Mouse (Mus musculus): Measurements from ENCODE around the gene Hamp2. TPM values are rescaled to one million over a fixed set of nuclear protein-coding genes. Genes with fewer than 3 reads are reported as not detected.
"Not testable (repeated sequence)": the region's sequence is repeated elsewhere in the genome, so short reads cannot be mapped to it uniquely, and the experiment has no call there.

Gene Hamp2
- polyA plus RNA-seq, 1 experiment = not detected

DNA sequence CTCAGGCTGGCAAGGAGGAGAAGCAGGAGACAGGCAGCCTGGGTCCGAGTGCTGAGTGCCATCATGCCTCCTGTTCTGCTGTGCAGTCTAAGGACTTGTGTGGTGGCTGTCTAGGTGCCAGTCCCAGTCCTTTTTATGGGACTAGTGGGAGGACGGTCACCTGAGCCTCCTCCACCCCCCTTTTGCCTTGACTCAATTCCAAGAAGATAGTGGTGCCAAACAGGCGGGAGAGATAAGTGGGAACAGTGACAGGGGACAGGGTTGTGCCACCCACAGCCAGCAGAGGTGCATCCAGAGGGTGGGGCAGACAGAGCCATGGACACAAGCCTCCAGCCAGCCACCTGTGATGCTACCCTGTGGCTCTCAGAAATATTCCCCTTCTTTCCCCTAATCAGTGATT, 410 bp downstream of the Hamp2 start:
- no peaks in the 10 kb centered on the region for H3K36me3 ChIP-seq (replicated peaks; ENCODE audit: low read length)
- H3K4me1 ChIP-seq = peaks cover 7% of the 10 kb centered on the region; the same call in 1 of the 2 replicates
- peaks cover 11% of the 10 kb centered on the region for H3K27me3 ChIP-seq (replicated peaks)
- TF ChIP-seq FLI1 (IDR thresholded peaks at IDR 0.05; ENCODE audit: low read length) (no peak), GATA1 (IDR thresholded peaks at IDR 0.05; ENCODE audit: borderline replicate concordance, low read length) (no peak)
- H3K4me3 ChIP-seq (replicated peaks) = no peak overlapping the region
- no peaks in the 10 kb centered on the region for H3K9me3 ChIP-seq

DNA sequence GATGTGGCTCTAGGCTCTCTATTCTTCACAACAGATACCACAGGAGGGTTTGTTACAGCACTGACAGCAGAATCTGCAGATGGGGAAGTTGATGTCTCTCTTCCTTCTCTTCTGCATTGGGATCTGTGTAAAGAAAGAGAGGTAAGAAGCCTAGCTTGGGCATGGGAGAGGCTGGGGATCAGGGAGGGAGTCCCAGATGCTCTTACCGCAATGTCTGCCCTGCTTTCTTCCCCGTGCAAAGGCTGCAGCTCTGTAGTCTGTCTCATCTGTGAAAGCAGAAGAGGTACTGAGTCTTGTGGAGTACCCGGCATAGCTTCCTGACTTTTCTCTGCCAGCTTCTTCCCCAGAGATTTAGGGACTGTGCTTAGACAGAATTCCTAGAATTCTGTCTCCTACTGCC, 2.0 kb downstream of the Hamp2 start:
- H3K27me3 ChIP-seq (replicated peaks) = peaks cover 17% of the 10 kb centered on the region
- not testable (repeated sequence) for H3K36me3 ChIP-seq (replicated peaks; ENCODE audit: low read length); H3K4me3 ChIP-seq (replicated peaks); H3K9me3 ChIP-seq; H3K4me1 ChIP-seq

DNA sequence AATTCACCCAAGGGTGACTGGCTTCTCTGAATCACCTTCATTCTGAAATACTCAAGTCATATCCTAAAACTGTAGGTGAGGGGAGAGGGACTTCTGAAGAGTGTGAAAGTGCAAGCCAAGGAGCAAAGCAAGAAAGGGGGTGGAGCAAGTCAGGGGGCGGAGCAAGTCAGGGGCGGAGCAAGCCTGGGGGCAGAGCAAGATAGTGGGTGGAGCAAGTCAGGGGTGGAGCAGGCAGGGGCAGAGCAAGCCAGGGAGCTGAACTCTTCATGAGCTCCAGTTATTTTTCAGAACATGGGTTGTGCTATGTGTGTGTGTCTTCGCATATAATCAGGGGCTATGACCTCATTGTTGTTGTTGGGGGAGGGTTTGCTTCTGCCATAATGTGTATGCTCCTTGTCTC, 4.3 kb downstream of the Hamp2 start:
- Histone ChIP-seq H3K4me3 (replicated peaks) (no peak overlapping the region), H3K9me3 (no peaks in the 10 kb centered on the region), H3K36me3 (replicated peaks; ENCODE audit: low read length) (no peaks in the 10 kb centered on the region), H3K4me1 (peaks cover 10% of the 10 kb centered on the region), H3K27me3 (replicated peaks) (peaks cover 34% of the 10 kb centered on the region)
- TF ChIP-seq GATA1 (IDR thresholded peaks at IDR 0.05; ENCODE audit: borderline replicate concordance, low read length) (no peak), FLI1 (IDR thresholded peaks at IDR 0.05; ENCODE audit: low read length) (no peak)

DNA sequence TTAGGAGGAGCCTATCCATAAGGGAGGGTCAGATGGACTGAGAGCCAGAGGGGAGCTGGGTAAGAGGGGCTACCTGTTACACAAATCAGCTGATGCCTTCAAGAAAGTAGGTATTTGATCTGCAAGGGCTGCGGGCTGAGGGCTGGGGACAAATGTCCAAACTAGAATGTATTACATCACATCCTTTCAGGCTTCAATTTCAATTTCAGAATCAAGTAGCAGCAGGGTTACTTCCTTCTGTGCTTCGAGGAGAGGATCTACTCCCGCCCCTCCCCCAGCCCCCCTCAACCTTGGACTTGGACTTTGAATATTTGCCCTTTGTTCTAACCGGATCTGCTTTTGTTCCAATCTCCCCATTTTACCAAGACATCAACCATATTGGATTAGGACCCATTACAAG, 7.3 kb downstream of the Hamp2 start:
- Histone ChIP-seq H3K36me3 (replicated peaks; ENCODE audit: low read length) (no peaks in the 10 kb centered on the region), H3K27me3 (replicated peaks) (peaks cover 58% of the 10 kb centered on the region), H3K4me3 (replicated peaks) (no peak overlapping the region), H3K9me3 (no peaks in the 10 kb centered on the region), H3K4me1 (peaks cover 10% of the 10 kb centered on the region)
- no peak for TF ChIP-seq FLI1 (IDR thresholded peaks at IDR 0.05; ENCODE audit: low read length)

DNA sequence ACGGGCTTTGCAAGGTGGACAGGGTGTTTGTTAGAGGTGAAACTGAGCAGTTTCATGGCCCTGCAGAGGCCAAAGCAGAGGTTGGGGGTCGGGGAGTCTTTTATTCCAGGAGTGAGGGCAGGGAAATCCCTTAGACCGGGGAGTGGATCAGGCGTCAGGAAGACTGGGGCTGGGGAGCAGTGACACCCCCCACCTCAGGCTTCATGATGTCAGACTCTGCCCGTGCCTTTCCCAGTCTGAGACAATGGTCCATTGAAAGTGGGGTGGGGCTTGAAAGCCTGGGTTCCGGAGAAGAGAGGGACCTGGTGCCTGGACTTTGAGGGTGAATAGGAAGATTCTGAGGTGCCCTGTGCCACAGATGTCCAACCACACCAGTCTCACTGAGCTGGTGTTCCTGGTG, 7.8 kb downstream of the Hamp2 start:
- Histone ChIP-seq H3K27me3 (replicated peaks) (peaks cover 60% of the 10 kb centered on the region), H3K9me3 (no peaks in the 10 kb centered on the region), H3K4me3 (replicated peaks) (no peak overlapping the region), H3K36me3 (replicated peaks; ENCODE audit: low read length) (no peaks in the 10 kb centered on the region), H3K4me1 (peaks cover 10% of the 10 kb centered on the region)
- TF ChIP-seq FLI1 (IDR thresholded peaks at IDR 0.05; ENCODE audit: low read length) = no peak
- TF ChIP-seq GATA1 (IDR thresholded peaks at IDR 0.05; ENCODE audit: borderline replicate concordance, low read length) = no peak

DNA sequence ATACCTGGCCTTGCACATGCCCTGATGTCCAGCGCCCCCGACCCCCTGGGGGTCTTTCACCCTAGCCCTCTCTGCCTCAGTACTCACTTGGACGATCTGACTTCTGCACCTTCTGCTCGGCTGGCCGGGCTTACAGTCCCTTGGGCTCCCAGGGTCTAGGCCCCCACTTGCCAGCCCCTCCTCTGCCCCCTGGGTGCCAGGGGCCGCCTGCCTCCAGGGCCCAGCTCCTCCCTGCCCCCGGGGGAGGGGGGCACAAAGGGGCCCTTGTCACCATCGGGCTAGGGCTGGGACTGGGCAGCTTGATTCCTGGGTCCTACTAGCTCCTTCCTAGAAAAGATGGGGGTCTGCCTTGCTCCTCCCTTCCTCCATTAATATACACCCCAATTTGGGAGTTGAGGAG, 9.7 kb downstream of the Hamp2 start, which contains the start of gene Mag:
Gene Mag, minus strand, starts transcription at position 142 of the 400 bp plus-strand sequence.
- Histone ChIP-seq H3K9me3 (no peaks in the 10 kb centered on the region), H3K36me3 (replicated peaks; ENCODE audit: low read length) (no peaks in the 10 kb centered on the region), H3K4me3 (replicated peaks) (peak within 1 kb of the TSS; percentile 18), H3K27me3 (replicated peaks) (peaks cover 72% of the 10 kb centered on the region), H3K4me1 (peaks cover 10% of the 10 kb centered on the region)
- TF ChIP-seq GATA1 (IDR thresholded peaks at IDR 0.05; ENCODE audit: borderline replicate concordance, low read length) (no peak), FLI1 (IDR thresholded peaks at IDR 0.05; ENCODE audit: low read length) (no peak)

DNA sequence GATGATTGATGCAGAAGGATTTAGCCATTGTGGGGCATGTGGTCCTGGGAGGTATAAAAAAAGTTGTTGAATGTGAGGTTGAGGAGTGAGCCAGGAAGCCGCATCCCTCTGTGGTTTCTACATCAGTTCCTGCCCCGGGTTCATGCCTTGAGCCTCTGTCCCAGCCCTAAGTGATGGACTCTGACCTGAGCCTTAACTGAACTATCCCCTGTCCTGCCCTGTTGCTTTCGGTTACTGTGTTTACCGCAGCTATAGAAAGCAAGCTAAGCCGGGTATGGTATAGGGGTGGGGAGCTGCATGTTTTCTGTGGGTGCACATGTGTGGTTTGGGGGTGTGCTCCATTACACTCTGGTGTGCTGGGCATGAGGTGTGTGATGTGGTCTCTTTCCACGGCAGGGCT, 14.7 kb downstream of the Hamp2 start:
- TF ChIP-seq FLI1 (IDR thresholded peaks at IDR 0.05; ENCODE audit: low read length) (no peak), GATA1 (IDR thresholded peaks at IDR 0.05; ENCODE audit: borderline replicate concordance, low read length) (no peak)

DNA sequence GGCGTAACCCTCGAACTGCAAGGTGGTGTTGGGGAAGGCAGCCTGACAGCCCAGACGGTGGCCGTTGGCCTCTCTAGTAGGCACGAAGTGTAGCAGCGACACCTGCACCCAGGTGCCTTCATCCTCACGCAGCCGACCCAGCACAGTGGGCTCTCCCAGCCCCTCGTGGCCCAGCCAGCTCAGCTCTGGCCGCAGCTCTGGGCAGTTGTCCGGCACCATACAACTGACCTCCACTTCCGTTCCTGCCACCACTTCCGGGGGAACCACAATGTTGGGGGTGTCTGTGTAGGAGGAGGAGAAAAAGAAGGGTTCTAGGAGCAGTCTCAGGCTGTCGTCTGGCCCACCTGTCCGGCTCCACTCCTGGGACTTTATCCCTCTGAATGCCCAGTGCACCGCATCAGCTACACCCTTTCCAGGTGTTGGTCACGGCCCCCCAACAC, 15.5 kb downstream of the Hamp2 start:
- no peaks in the 10 kb centered on the region for H3K9me3 ChIP-seq
- peak overlapping the region; percentile 86 for H3K4me3 ChIP-seq (replicated peaks)
- H3K36me3 ChIP-seq (replicated peaks; ENCODE audit: low read length) = no peaks in the 10 kb centered on the region
- TF ChIP-seq FLI1 (IDR thresholded peaks at IDR 0.05; ENCODE audit: low read length) = no peak
- TF ChIP-seq GATA1 (IDR thresholded peaks at IDR 0.05; ENCODE audit: borderline replicate concordance, low read length) = no peak
- H3K27me3 ChIP-seq (replicated peaks) = peaks cover 72% of the 10 kb centered on the region
- H3K4me1 ChIP-seq = peaks cover 21% of the 10 kb centered on the region

More for the DNA sequence above, 14.7 kb downstream of the Hamp2 start:
- no peak overlapping the region for H3K4me3 ChIP-seq (replicated peaks)
- H3K9me3 ChIP-seq = no peaks in the 10 kb centered on the region
- H3K4me1 ChIP-seq = peaks cover 21% of the 10 kb centered on the region
- no peaks in the 10 kb centered on the region for H3K36me3 ChIP-seq (replicated peaks; ENCODE audit: low read length)
- H3K27me3 ChIP-seq (replicated peaks) = peaks cover 77% of the 10 kb centered on the region

DNA sequence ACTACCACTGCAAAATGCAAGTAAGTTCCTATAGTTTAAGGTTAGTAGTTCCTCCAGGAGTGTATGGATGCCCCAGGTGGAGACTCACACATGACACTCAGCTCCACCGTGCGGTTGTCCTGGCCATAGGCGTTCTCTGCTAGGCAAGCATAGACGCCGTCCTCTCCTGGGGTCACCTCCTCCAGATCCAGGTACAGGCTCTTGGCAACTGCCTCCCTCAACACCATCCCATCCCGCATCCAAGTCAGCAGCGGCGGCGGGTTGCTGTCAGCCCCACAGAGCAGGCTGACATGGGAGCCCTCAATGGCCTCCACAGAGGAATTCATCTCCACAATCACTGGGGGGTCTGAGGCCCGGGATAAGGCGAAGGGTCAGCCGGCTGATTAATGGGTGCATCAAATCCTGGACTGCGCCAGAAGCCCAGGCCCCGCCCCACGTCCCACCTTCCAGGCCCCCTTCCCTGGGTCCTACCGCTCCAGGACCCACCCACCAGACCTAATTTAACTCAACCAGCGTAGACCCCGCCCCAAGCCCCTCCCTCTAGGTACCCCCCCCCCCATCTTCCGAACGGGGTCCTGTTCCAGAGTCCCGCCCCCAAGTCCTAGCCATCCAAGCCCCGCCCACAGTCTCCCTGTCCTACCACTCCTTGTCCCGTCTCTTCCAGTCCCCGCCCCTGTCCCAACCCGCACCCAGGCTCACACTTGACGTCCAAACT, 16.0 kb downstream of the Hamp2 start:
- TF ChIP-seq FLI1 (IDR thresholded peaks at IDR 0.05; ENCODE audit: low read length) = no peak
- TF ChIP-seq GATA1 (IDR thresholded peaks at IDR 0.05; ENCODE audit: borderline replicate concordance, low read length) = no peak
- H3K9me3 ChIP-seq = no peaks in the 10 kb centered on the region

DNA sequence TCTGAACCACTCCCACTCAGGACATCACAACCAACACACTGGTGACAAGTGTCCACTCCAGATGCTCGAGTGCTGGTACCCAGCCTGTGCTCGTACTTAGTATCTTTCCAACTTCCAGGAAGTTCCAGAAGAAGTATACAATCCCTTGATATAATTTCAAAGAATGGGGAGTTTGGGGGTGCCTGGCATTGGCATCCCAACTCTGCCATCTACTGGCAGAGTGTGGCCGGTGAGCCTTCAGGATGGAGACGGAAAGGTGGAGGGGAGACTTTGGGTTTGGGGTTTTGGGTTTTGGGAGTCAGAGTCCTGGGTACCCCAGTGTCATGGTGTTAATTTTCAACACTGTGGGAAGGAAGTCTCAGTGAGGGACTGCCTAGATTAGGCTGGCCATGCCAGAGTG, 20.4 kb downstream of the Hamp2 start:
- Histone ChIP-seq H3K36me3 (replicated peaks; ENCODE audit: low read length) (no peaks in the 10 kb centered on the region), H3K4me3 (replicated peaks) (no peak overlapping the region), H3K9me3 (no peaks in the 10 kb centered on the region), H3K4me1 (peaks cover 21% of the 10 kb centered on the region), H3K27me3 (replicated peaks) (peaks cover 72% of the 10 kb centered on the region)
- TF ChIP-seq FLI1 (IDR thresholded peaks at IDR 0.05; ENCODE audit: low read length) = no peak
- no peak for TF ChIP-seq GATA1 (IDR thresholded peaks at IDR 0.05; ENCODE audit: borderline replicate concordance, low read length)

More for the DNA sequence above, 16.0 kb downstream of the Hamp2 start:
- H3K27me3 ChIP-seq (replicated peaks) = peaks cover 70% of the 10 kb centered on the region
- peaks cover 26% of the 10 kb centered on the region for H3K4me1 ChIP-seq
- peak overlapping the region; percentile 86 for H3K4me3 ChIP-seq (replicated peaks)
- no peaks in the 10 kb centered on the region for H3K36me3 ChIP-seq (replicated peaks; ENCODE audit: low read length)
